Mouse (Mus musculus) liver, embryonic 11.5 days (tissue): ENCODE measurements around the gene Gipr. TPM values are rescaled to one million over a fixed set of nuclear protein-coding genes. Genes with fewer than 3 reads are reported as not detected.
"Not testable (repeated sequence)": the region's sequence is repeated elsewhere in the genome, so short reads cannot be mapped to it uniquely, and the experiment has no call there.

Experiments
- ATAC-seq: fragments of 200-750 bp; cut with Nextera tagmentation; replicated peaks from 2 replicates; pipeline ENCODE4 v1.8.0; 2017; ENCODE audit warnings: moderate number of reproducible peaks, mild to moderate bottlenecking, moderate TSS enrichment, moderate library complexity; ENCODE audit not compliant: low FRiP score
- DNase-seq: peaks from one replicate; pipeline ENCODE4 v3.0.0-alpha.2; 2017; ENCODE audit warnings: low spot score
- H3K27ac ChIP-seq: fragments of 300-500 bp; sonication (generic); 2 replicates; pipeline ENCODE4 v1.5.1; 2014; ENCODE audit warnings: mild to moderate bottlenecking, low read depth, low read length, control low read depth
- H3K27me3 ChIP-seq: fragments of 300-500 bp; sonication (generic); replicated peaks from 2 replicates; pipeline ENCODE4 v1.6.1; 2014; ENCODE audit warnings: low read length, mixed read lengths; ENCODE audit not compliant: control insufficient read depth, insufficient read depth
- H3K36me3 ChIP-seq: fragments of 300-500 bp; sonication (generic); 2 replicates; pipeline ENCODE4 v1.6.1; 2014; ENCODE audit warnings: mild to moderate bottlenecking, low read length, moderate library complexity, mixed read lengths; ENCODE audit not compliant: control insufficient read depth, insufficient read depth
- H3K4me1 ChIP-seq: fragments of 300-500 bp; sonication (generic); replicated peaks from 2 replicates; pipeline ENCODE4 v1.6.1; 2014; ENCODE audit warnings: low read length, mixed read lengths; ENCODE audit not compliant: control insufficient read depth, insufficient read depth
- H3K4me2 ChIP-seq: fragments of 300-500 bp; sonication (generic); 2 replicates; pipeline ENCODE4 v1.6.1; 2014; ENCODE audit warnings: mild to moderate bottlenecking, control low read depth, moderate library complexity
- H3K4me3 ChIP-seq: fragments of 300-500 bp; sonication (generic); 2 replicates; pipeline ENCODE4 v1.5.1; 2014; ENCODE audit warnings: low read depth, low read length, control low read depth
- H3K9ac ChIP-seq: fragments of 300-500 bp; sonication (generic); 2 replicates; pipeline ENCODE4 v1.6.1; 2014; ENCODE audit warnings: low read depth, low read length, control low read depth
- H3K9me3 ChIP-seq: fragments of 300-500 bp; sonication (generic); 2 replicates; pipeline ENCODE4 v1.6.1; 2016; ENCODE audit warnings: low read length, inconsistent platforms, mixed read lengths; ENCODE audit not compliant: control insufficient read depth
- WGBS: fragments of 180-500 bp; shearing (Covaris S2); extraction: QIAGEN DNeasy Blood & Tissue Kit; methylation state at CpG from one replicate; pipeline ENCODE4 v1.1.7; 2014; 5-methylcytosine and 5-hydroxymethylcytosine counted together
- polyA plus RNA-seq: library from polyadenylated mRNA; unstranded; fragments of >200 nt; fragmentation: Nextera tagmentation; extraction: Ambion mirVana; gene quantifications from 2 replicates; pipeline ENCODE4 v1.2.1, GENCODE M21; 2014

Gipr gene
- polyA plus RNA-seq, 1 experiment from 2014 or later = 0.73 TPM

- 88% methylated on average over 10 of the region's 10 CpGs for WGBS
These were observed 14.8 kb downstream of the Gipr start for GRCm38 (mm10) chr7:19151121-19151520.

DNA sequence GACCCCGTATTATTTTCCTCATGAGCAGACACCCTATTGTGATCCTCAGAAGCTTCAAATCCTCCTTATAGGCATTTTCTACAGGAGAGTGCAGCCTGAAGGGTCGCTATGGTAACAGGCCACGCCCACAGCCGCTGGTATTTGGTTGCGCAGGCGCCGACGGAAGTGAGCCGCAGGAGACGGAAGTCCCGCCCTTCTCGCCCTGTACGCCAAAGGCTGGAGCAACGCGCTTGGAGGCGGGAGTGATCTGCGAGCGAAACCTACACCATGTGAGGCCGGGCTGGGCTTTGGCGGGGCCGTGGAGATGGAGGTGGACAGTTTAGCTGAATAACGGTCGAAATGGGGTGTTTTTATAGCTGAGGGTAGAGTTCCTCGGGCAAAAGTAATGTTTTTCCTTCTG is 16.3 kb downstream of the Gipr start, which contains the start of gene Snrpd2:
Gene Snrpd2 (plus strand): TSS at position 97 of the 400 bp plus-strand sequence.
- no peaks in the 10 kb centered on the region for H3K9me3 ChIP-seq
- peak within 1 kb of the TSS; percentile 91 for H3K4me2 ChIP-seq
- peaks cover 12% of the 10 kb centered on the region for H3K4me1 ChIP-seq
- H3K36me3 ChIP-seq = peaks cover 10% of the 10 kb centered on the region
- no peaks in the 10 kb centered on the region for H3K27me3 ChIP-seq
- peak; percentile 97 for DNase-seq
- peak within 1 kb of the TSS; percentile 82 for H3K9ac ChIP-seq
- WGBS = under 1% methylated on average over 24 of the region's 24 CpGs
- H3K27ac ChIP-seq = peak within 1 kb of the TSS; percentile 71
- H3K4me3 ChIP-seq = peak within 1 kb of the TSS; percentile 83
- peak; percentile 90 for ATAC-seq

More at GRCm38 (mm10) chr7:19151121-19151520, 14.8 kb downstream of the Gipr start:
- Histone ChIP-seq H3K36me3 (peaks cover 15% of the 10 kb centered on the region), H3K4me2 (peak overlapping the region; percentile 91), H3K9ac (peak overlapping the region; percentile 82; the same call in 1 of the 2 replicates), H3K4me1 (peaks cover 12% of the 10 kb centered on the region)
- H3K4me3 ChIP-seq, DNase-seq, H3K9me3 ChIP-seq, H3K27ac ChIP-seq, H3K27me3 ChIP-seq, ATAC-seq: not testable (repeated sequence)

- peak; percentile 92 for DNase-seq
- Histone ChIP-seq H3K27me3 (no peaks in the 10 kb centered on the region), H3K9me3 (no peaks in the 10 kb centered on the region), H3K9ac (peak within 1 kb of the TSS; percentile 82), H3K4me3 (peak within 1 kb of the TSS; percentile 83), H3K4me1 (peaks cover 12% of the 10 kb centered on the region), H3K4me2 (peak within 1 kb of the TSS; percentile 91), H3K27ac (peak within 1 kb of the TSS; percentile 71), H3K36me3 (peaks cover 9% of the 10 kb centered on the region)
- peak; percentile 95 for ATAC-seq
- WGBS = under 1% methylated on average over 43 of the region's 43 CpGs
These were observed 16.9 kb downstream of the Gipr start, which contains the start of gene Qpctl for GRCm38 (mm10) chr7:19148875-19149541. Gene Qpctl, minus strand, starts transcription at chr7:19149291.

DNA sequence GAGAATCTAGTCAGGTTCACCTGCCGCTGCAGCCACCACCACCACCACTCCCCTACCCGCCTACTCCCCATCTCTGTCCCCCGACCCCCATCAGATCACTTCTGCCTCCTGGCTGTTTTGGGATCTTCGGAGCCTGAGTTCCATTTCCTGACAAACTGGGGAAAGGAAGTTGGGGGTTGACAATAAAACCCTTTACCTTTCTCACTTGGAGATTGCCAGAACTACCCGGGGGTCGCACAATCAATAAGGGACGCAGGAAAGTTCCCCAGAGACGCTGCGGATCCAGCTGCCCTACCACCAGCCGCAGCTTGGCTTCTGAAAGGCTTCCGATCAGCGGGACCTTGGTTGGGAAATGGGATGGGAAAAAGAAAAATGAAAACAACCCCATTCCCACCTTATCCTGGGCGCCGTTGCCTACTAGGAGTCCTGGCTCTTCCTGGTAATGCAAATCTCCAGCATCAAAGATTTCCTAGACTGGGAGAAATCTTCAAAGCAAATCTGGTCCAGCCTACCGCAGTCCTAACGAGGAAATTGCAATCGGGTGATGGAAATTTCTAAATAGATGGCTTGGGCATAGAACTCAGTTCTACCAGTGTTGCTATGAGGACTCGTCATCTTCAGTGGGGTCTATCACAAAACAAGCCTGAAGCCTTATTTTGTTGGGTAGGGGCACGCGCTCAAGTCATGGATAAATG is 17.6 kb downstream of the Gipr start:
- peak overlapping the region; percentile 66 for H3K9ac ChIP-seq
- no peak overlapping the region for H3K27ac ChIP-seq
- 14% methylated on average over 20 of the region's 20 CpGs for WGBS
- DNase-seq (no peak), ATAC-seq (no peak)
- H3K4me3 ChIP-seq = peak overlapping the region; percentile 83
- H3K9me3 ChIP-seq = no peaks in the 10 kb centered on the region
- no peaks in the 10 kb centered on the region for H3K27me3 ChIP-seq
- peaks cover 12% of the 10 kb centered on the region for H3K4me1 ChIP-seq
- H3K36me3 ChIP-seq = peaks cover 6% of the 10 kb centered on the region
- peak overlapping the region; percentile 91 for H3K4me2 ChIP-seq

- no peak overlapping the region for H3K4me3 ChIP-seq
- H3K4me1 ChIP-seq = peaks cover 12% of the 10 kb centered on the region
- no peak for DNase-seq
- H3K27me3 ChIP-seq = no peaks in the 10 kb centered on the region
- no peak for ATAC-seq
- peak overlapping the region; percentile 91 for H3K4me2 ChIP-seq
- WGBS = 48% methylated on average over 6 of the region's 6 CpGs
- H3K9ac ChIP-seq = no peak overlapping the region
- H3K9me3 ChIP-seq = no peaks in the 10 kb centered on the region
- H3K27ac ChIP-seq = no peak overlapping the region
- H3K36me3 ChIP-seq = no peaks in the 10 kb centered on the region; the same call in 1 of the 2 replicates
These were observed 18.4 kb downstream of the Gipr start for GRCm38 (mm10) chr7:19147497-19148045.

DNA sequence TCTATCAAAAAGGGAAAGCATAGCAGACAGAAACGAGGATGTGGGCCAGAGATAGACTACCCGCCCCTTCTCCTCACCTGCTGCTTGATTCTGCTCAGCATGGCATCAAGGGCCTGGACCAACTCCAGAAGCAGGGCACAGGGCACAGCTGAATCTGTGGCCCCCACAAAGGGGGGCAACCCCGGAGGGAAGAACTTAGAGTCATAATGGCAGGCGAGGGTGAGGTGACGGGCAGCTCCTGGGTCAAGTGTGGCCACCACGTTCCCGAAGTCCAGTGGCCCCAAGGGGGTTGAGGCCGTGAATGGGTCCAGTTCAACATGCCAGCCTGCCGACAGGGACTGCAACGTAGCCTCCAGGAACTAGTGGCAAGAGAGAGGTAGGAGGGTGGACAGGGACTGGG is 19.1 kb downstream of the Gipr start:
- no peaks in the 10 kb centered on the region; the same call in 1 of the 2 replicates for H3K36me3 ChIP-seq
- H3K9ac ChIP-seq = no peak overlapping the region
- H3K4me3 ChIP-seq = no peak overlapping the region
- H3K4me2 ChIP-seq = no peak overlapping the region
- peaks cover 12% of the 10 kb centered on the region for H3K4me1 ChIP-seq
- WGBS = 85% methylated on average over 10 of the region's 10 CpGs
- no peaks in the 10 kb centered on the region for H3K9me3 ChIP-seq
- H3K27ac ChIP-seq = no peak overlapping the region
- ATAC-seq (no peak), DNase-seq (no peak)
- H3K27me3 ChIP-seq = no peaks in the 10 kb centered on the region

DNA sequence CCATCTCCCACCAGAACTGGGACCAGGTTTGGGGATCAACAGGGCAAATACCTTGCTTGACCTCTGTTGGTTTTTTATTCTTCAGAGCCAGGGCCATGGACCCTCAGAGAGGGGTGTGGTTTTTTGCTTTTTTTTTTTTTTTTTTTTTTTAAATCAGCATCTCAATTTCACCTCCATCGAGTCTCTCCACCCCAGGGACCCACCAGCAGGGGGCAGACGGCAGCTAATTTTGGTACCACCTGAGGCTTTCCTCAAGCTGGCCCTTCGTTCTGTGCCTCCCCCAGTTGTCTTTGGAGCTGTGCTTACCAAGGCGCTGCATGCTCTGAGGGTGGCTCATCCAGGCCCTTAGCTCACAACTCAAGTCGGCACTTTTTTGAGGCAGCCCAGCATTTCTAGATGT is 28.5 kb downstream of the Gipr start:
- Histone ChIP-seq H3K4me2 (no peak overlapping the region), H3K36me3 (peaks cover 38% of the 10 kb centered on the region), H3K27ac (no peak overlapping the region), H3K4me1 (no peaks in the 10 kb centered on the region), H3K27me3 (no peaks in the 10 kb centered on the region), H3K9ac (no peak overlapping the region), H3K9me3 (no peaks in the 10 kb centered on the region), H3K4me3 (no peak overlapping the region)
- DNase-seq (no peak), ATAC-seq (no peak)
- WGBS = 56% methylated on average over 5 of the region's 5 CpGs

GRCm38 (mm10) chr7:19136673-19137334 is 29.1 kb downstream of the Gipr start:
- peaks cover 1% of the 10 kb centered on the region; the same call in 1 of the 2 replicates for H3K4me1 ChIP-seq
- H3K27ac ChIP-seq = no peak overlapping the region
- DNase-seq (no peak), ATAC-seq (no peak)
- 92% methylated on average over 38 of the region's 38 CpGs for WGBS
- H3K27me3 ChIP-seq = no peaks in the 10 kb centered on the region
- peaks cover 38% of the 10 kb centered on the region for H3K36me3 ChIP-seq
- no peak overlapping the region for H3K4me3 ChIP-seq
- H3K9me3 ChIP-seq = no peaks in the 10 kb centered on the region
- no peak overlapping the region for H3K4me2 ChIP-seq
- H3K9ac ChIP-seq = no peak overlapping the region
